Mouse (Mus musculus): ENCODE measurements around the gene Dnah5. TPM values are rescaled to one million over a fixed set of nuclear protein-coding genes. Genes with fewer than 3 reads are reported as not detected.

Dnah5 gene
- polyA plus RNA-seq, 1 experiment from 2014 or later = 0.01 TPM

Other genes starting within 250 kb of the Dnah5 start
- 5.2 and 5.6 TPM in 2 replicates for gene Trio, start 177.9 kb upstream of the Dnah5 start, polyA plus RNA-seq (2016; fragmentation: Nextera tagmentation; extraction: Ambion mirVana)